Mouse (Mus musculus) hindbrain, embryonic 13.5 days (tissue): ENCODE results near the gene Pdpn. TPM values are rescaled to one million over a fixed set of nuclear protein-coding genes. Genes with fewer than 3 reads are reported as not detected.

Experiments
- ATAC-seq: fragments of 200-750 bp; cut with Nextera tagmentation; 2 replicates; pipeline ENCODE4 v1.8.0; 2017; ENCODE audit warnings: moderate TSS enrichment; ENCODE audit not compliant: low FRiP score
- H3K27ac ChIP-seq: fragments of 300-500 bp; sonication (generic); 2 replicates; pipeline ENCODE4 v1.5.1; 2015; ENCODE audit warnings: inconsistent platforms, mild to moderate bottlenecking, moderate library complexity
- H3K27me3 ChIP-seq: fragments of 300-500 bp; sonication (generic); 2 replicates; pipeline ENCODE4 v1.6.1; 2015; ENCODE audit warnings: mild to moderate bottlenecking, inconsistent platforms
- H3K36me3 ChIP-seq: fragments of 300-500 bp; sonication (generic); 2 replicates; pipeline ENCODE4 v1.6.1; 2015; ENCODE audit warnings: mild to moderate bottlenecking, inconsistent platforms
- H3K4me1 ChIP-seq: fragments of 300-500 bp; sonication (generic); replicated peaks from 2 replicates; pipeline ENCODE4 v1.6.1; 2015; ENCODE audit warnings: inconsistent platforms
- H3K4me2 ChIP-seq: fragments of 300-500 bp; sonication (generic); 2 replicates; pipeline ENCODE4 v1.6.1; 2015; ENCODE audit warnings: inconsistent platforms, mild to moderate bottlenecking, moderate library complexity
- H3K4me3 ChIP-seq: fragments of 300-500 bp; sonication (generic); 2 replicates; pipeline ENCODE4 v1.5.1; 2015; ENCODE audit warnings: mild to moderate bottlenecking, inconsistent platforms
- H3K9ac ChIP-seq: fragments of 300-500 bp; sonication (generic); 2 replicates; pipeline ENCODE4 v1.6.1; 2015; ENCODE audit warnings: mild to moderate bottlenecking, inconsistent platforms
- H3K9me3 ChIP-seq: fragments of 300-500 bp; sonication (generic); 2 replicates; pipeline ENCODE4 v1.6.1; 2016; ENCODE audit warnings: inconsistent platforms
- WGBS: fragments of 180-500 bp; shearing (Covaris S2); methylation state at CpG from one replicate; pipeline ENCODE4 v1.1.7; 2015; 5-methylcytosine and 5-hydroxymethylcytosine counted together
- polyA plus RNA-seq: library from polyadenylated mRNA; unstranded; fragments of >200 nt; fragmentation: Nextera tagmentation; extraction: Ambion mirVana; gene quantifications from 2 replicates; pipeline ENCODE4 v1.2.1, GENCODE M21; 2015

Pdpn gene
- polyA plus RNA-seq, 1 experiment from 2014 or later = 77.9 TPM

GRCm38 (mm10) chr4:143259718-143260349 is 39.5 kb downstream of the Pdpn start:
- 62% methylated on average over 7 of the region's 8 CpGs for WGBS
- H3K9ac ChIP-seq = no peak overlapping the region
- H3K4me1 ChIP-seq = peaks cover 6% of the 10 kb centered on the region; the same call in 1 of the 2 replicates
- H3K27me3 ChIP-seq = no peaks in the 10 kb centered on the region
- ATAC-seq = peak; percentile 48; the same call in 1 of the 2 replicates
- H3K36me3 ChIP-seq = no peaks in the 10 kb centered on the region
- no peak overlapping the region for H3K4me2 ChIP-seq
- H3K27ac ChIP-seq = no peak overlapping the region
- H3K9me3 ChIP-seq = no peaks in the 10 kb centered on the region
- H3K4me3 ChIP-seq = no peak overlapping the region

- H3K9me3 ChIP-seq = no peaks in the 10 kb centered on the region
- H3K9ac ChIP-seq = no peak overlapping the region
- WGBS = 33% methylated on average over 19 of the region's 19 CpGs
- no peaks in the 10 kb centered on the region for H3K27me3 ChIP-seq
- H3K4me2 ChIP-seq = peak overlapping the region; percentile 24
- H3K4me3 ChIP-seq = no peak overlapping the region
- H3K27ac ChIP-seq = no peak overlapping the region
- H3K36me3 ChIP-seq = no peaks in the 10 kb centered on the region
- H3K4me1 ChIP-seq = peaks cover 6% of the 10 kb centered on the region; the same call in 1 of the 2 replicates
- peak; percentile 39; the same call in 1 of the 2 replicates for ATAC-seq
Measured at GRCm38 (mm10) chr4:143258517-143258916, 40.8 kb downstream of the Pdpn start.

DNA sequence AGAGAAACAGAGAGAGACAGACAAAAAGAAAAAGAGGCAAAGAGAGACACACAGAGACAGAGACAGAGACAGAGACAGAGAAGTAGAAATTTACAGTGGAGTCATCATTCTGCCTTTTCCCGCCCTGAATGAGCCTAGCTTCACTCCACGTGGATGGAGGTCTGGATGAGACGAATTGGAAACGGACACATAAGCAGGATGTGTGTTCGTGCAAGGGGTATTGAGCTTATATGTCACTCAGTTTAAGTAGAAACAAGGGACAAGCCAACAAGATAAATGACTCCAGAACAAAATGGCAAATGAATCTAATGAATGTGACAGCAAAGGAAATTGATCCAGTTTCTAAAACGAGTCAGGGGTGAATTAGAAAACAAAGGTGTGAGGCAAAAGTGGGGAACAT is 41.4 kb downstream of the Pdpn start:
- no peak overlapping the region for H3K9ac ChIP-seq
- no peak overlapping the region for H3K4me3 ChIP-seq
- no peaks in the 10 kb centered on the region for H3K27me3 ChIP-seq
- H3K27ac ChIP-seq = no peak overlapping the region
- no peak for ATAC-seq
- H3K4me2 ChIP-seq = no peak overlapping the region
- H3K4me1 ChIP-seq = peaks cover 6% of the 10 kb centered on the region; the same call in 1 of the 2 replicates
- H3K36me3 ChIP-seq = no peaks in the 10 kb centered on the region
- WGBS = 29% methylated on average over 6 of the region's 6 CpGs
- no peaks in the 10 kb centered on the region for H3K9me3 ChIP-seq

- no peaks in the 10 kb centered on the region for H3K27me3 ChIP-seq
- peaks cover 6% of the 10 kb centered on the region; the same call in 1 of the 2 replicates for H3K4me1 ChIP-seq
- WGBS = 79% methylated on average over 8 of the region's 8 CpGs
- no peak overlapping the region for H3K4me2 ChIP-seq
- H3K36me3 ChIP-seq = no peaks in the 10 kb centered on the region
- H3K9ac ChIP-seq = no peak overlapping the region
- no peaks in the 10 kb centered on the region for H3K9me3 ChIP-seq
- no peak overlapping the region for H3K4me3 ChIP-seq
- no peak overlapping the region for H3K27ac ChIP-seq
- ATAC-seq = no peak
Measured at GRCm38 (mm10) chr4:143255541-143255940, 43.8 kb downstream of the Pdpn start.

- Histone ChIP-seq H3K27ac (no peak overlapping the region), H3K4me2 (no peak overlapping the region), H3K9me3 (no peaks in the 10 kb centered on the region), H3K4me3 (no peak overlapping the region), H3K27me3 (no peaks in the 10 kb centered on the region), H3K36me3 (no peaks in the 10 kb centered on the region), H3K9ac (no peak overlapping the region), H3K4me1 (peaks cover 5% of the 10 kb centered on the region; the same call in 1 of the 2 replicates)
- 94% methylated on average over 1 of the region's 1 CpGs for WGBS
- ATAC-seq = no peak
Measured at GRCm38 (mm10) chr4:143253356-143253755, 46.0 kb downstream of the Pdpn start.

GRCm38 (mm10) chr4:143248050-143248449 is 51.3 kb downstream of the Pdpn start:
- Histone ChIP-seq H3K4me2 (no peak overlapping the region), H3K4me1 (no peaks in the 10 kb centered on the region), H3K4me3 (no peak overlapping the region), H3K9me3 (no peaks in the 10 kb centered on the region), H3K27ac (no peak overlapping the region), H3K36me3 (no peaks in the 10 kb centered on the region), H3K27me3 (no peaks in the 10 kb centered on the region), H3K9ac (no peak overlapping the region)
- ATAC-seq = no peak
- 78% methylated on average over 5 of the region's 5 CpGs for WGBS

GRCm38 (mm10) chr4:143241294-143241693 is 58.1 kb downstream of the Pdpn start:
- Histone ChIP-seq H3K9ac (no peak overlapping the region), H3K27ac (no peak overlapping the region)
- WGBS = 81% methylated on average over 9 of the region's 9 CpGs

GRCm38 (mm10) chr4:143239615-143240201 is 59.7 kb downstream of the Pdpn start:
- no peak for ATAC-seq

More at GRCm38 (mm10) chr4:143241294-143241693, 58.1 kb downstream of the Pdpn start:
- ATAC-seq = no peak
- peaks cover 5% of the 10 kb centered on the region; the same call in 1 of the 2 replicates for H3K4me1 ChIP-seq
- H3K27me3 ChIP-seq = no peaks in the 10 kb centered on the region
- H3K36me3 ChIP-seq = no peaks in the 10 kb centered on the region
- H3K4me2 ChIP-seq = no peak overlapping the region
- no peaks in the 10 kb centered on the region for H3K9me3 ChIP-seq
- H3K4me3 ChIP-seq = no peak overlapping the region

GRCm38 (mm10) chr4:143239117-143239516 is 60.2 kb downstream of the Pdpn start:
- Histone ChIP-seq H3K9me3 (no peaks in the 10 kb centered on the region), H3K4me3 (no peak overlapping the region), H3K4me2 (no peak overlapping the region), H3K4me1 (peaks cover 5% of the 10 kb centered on the region; the same call in 1 of the 2 replicates), H3K27me3 (no peaks in the 10 kb centered on the region), H3K9ac (no peak overlapping the region), H3K36me3 (no peaks in the 10 kb centered on the region), H3K27ac (no peak overlapping the region)
- WGBS = 93% methylated on average over 5 of the region's 5 CpGs
- no peak for ATAC-seq

More at GRCm38 (mm10) chr4:143239615-143240201, 59.7 kb downstream of the Pdpn start:
- H3K9ac ChIP-seq = no peak overlapping the region
- no peak overlapping the region for H3K4me2 ChIP-seq
- H3K36me3 ChIP-seq = no peaks in the 10 kb centered on the region
- H3K4me3 ChIP-seq = no peak overlapping the region
- H3K27ac ChIP-seq = no peak overlapping the region
- H3K9me3 ChIP-seq = no peaks in the 10 kb centered on the region
- WGBS = 94% methylated on average over 9 of the region's 9 CpGs
- peaks cover 5% of the 10 kb centered on the region; the same call in 1 of the 2 replicates for H3K4me1 ChIP-seq
- no peaks in the 10 kb centered on the region for H3K27me3 ChIP-seq

DNA sequence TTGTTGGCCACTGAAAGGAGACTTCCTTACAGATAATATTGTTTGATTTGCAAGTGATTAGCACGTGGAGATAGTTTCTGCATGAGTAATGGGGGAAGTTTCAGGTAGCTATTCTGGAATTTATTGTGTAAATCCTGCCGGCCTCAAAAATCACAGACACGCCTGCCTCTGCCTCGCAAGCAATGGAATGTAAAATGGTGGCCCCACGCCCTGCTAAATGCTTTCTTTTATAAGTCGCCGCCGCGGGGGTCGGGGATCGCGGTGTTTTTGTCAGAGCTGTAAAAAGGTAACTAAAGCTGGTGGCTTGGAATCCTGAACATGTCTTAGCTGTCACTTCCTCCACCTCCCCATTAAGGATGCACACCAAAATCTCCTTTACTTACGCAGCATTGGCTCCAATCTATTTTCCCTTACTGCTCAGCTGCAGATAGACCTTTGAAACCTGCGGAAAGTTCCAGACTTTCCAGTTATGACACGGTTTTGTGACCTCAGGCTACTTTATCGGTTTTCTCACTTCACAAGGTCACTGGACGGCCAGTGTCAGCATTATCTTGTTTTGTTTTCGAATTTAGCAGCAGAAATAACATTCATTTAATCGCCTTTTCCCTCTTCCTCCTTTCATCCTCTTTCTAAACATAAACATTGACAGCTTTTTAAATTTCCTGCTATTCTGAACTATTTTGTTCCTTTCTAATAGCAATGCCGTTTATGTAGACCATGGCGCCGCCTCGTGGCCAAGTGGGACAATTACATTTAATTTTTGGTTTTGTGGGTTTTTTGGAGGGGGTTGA is 60.9 kb downstream of the Pdpn start:
- 25% methylated on average over 23 of the region's 23 CpGs for WGBS
- H3K9ac ChIP-seq = no peak overlapping the region
- no peaks in the 10 kb centered on the region for H3K36me3 ChIP-seq
- H3K27me3 ChIP-seq = no peaks in the 10 kb centered on the region
- peaks cover 5% of the 10 kb centered on the region; the same call in 1 of the 2 replicates for H3K4me1 ChIP-seq
- no peak overlapping the region for H3K4me3 ChIP-seq
- H3K4me2 ChIP-seq = no peak overlapping the region
- no peak overlapping the region for H3K27ac ChIP-seq
- ATAC-seq = no peak
- H3K9me3 ChIP-seq = no peaks in the 10 kb centered on the region

DNA sequence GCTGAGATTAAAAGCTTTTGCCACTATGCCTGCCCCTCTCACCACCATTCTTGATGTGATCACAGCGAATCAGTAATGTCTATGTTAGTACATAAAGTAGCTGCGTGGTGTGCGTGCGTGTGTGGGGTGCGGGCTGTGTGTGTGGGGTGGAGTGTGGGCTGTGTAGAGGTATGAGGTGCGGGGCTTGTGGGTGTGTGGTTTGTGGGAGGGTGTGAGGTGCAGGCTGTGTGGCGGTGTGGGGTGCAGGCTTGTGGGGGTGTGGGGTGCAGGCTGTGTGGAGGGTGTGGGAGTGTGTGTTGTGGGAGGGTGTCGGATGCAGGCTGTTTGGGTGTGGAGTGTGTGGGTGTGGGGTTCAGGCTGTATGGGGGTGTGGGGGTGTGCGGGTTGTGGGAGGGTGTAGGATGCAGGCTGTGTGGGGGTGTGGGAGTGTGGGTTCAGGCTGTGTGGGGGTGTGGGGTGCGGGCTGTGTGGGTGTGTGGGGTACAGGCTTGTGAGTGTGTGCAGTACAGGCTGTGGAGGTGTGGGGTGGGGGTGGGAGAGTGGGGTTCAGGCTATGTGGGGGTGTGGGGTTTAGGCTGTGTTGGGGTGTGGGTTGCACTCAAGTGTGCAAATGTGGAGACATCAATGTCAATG is 67.5 kb downstream of the Pdpn start:
- Histone ChIP-seq H3K9me3 (no peaks in the 10 kb centered on the region), H3K27me3 (no peaks in the 10 kb centered on the region), H3K4me2 (no peak overlapping the region), H3K4me1 (no peaks in the 10 kb centered on the region), H3K27ac (no peak overlapping the region), H3K36me3 (no peaks in the 10 kb centered on the region), H3K9ac (no peak overlapping the region), H3K4me3 (no peak overlapping the region)
- ATAC-seq = 0 out of 2 replicates have a peak, but pooled peaks have one; percentile 24
- WGBS = 96% methylated on average over 10 of the region's 10 CpGs

GRCm38 (mm10) chr4:143231110-143231509 is 68.3 kb downstream of the Pdpn start:
- no peak for ATAC-seq
- WGBS = 68% methylated on average over 3 of the region's 3 CpGs
- no peak overlapping the region for H3K4me3 ChIP-seq

More at GRCm38 (mm10) chr4:143231110-143231509, 68.3 kb downstream of the Pdpn start:
- no peaks in the 10 kb centered on the region for H3K4me1 ChIP-seq
- H3K36me3 ChIP-seq = no peaks in the 10 kb centered on the region
- H3K27me3 ChIP-seq = no peaks in the 10 kb centered on the region
- H3K27ac ChIP-seq = no peak overlapping the region
- no peaks in the 10 kb centered on the region for H3K9me3 ChIP-seq
- H3K9ac ChIP-seq = no peak overlapping the region
- no peak overlapping the region for H3K4me2 ChIP-seq
